Mouse (Mus musculus) MEL (cell line): Measurements from ENCODE around the gene Homez. TPM values are rescaled to one million over a fixed set of nuclear protein-coding genes. Genes with fewer than 3 reads are reported as not detected.

Source experiments
- DNase-seq: peaks from one replicate; pipeline ENCODE4 v3.0.0; 2011; ENCODE audit warnings: low read depth, low spot score
- H3K27ac ChIP-seq: 2 replicates; pipeline ENCODE4 v1.5.1; 2012; ENCODE audit warnings: low read depth, mild to moderate bottlenecking, control low read depth, low read length, moderate library complexity; ENCODE audit not compliant: control insufficient read depth
- H3K27me3 ChIP-seq, 2 experiments: fragments of 150-350 bp in 1 of 2; sonication (generic) in 1 of 2; 2 replicates each; pipeline ENCODE4 v1.6.1; 2012; ENCODE audit warnings: low read length in 2 of 2, mild to moderate bottlenecking in 2 of 2, improper control_type of control experiment in 1 of 2, moderate library complexity in 1 of 2; ENCODE audit not compliant: insufficient read depth in 2 of 2, control insufficient read depth in 1 of 2
- H3K36me3 ChIP-seq, 2 experiments: 2 replicates each; pipeline ENCODE4 v1.6.1; 2012 to 2014; ENCODE audit warnings: low read length in 2 of 2, improper control_type of control experiment in 1 of 2, inconsistent platforms in 1 of 2, mild to moderate bottlenecking in 1 of 2; ENCODE audit not compliant: insufficient read depth in 2 of 2, control insufficient read depth in 1 of 2
- H3K4me1 ChIP-seq, 2 experiments: fragments of 150-350 bp in 1 of 2; sonication (generic) in 1 of 2; 2 replicates each; pipeline ENCODE4 v1.6.1; 2012; ENCODE audit warnings: low read length in 2 of 2, improper control_type of control experiment in 1 of 2, mild to moderate bottlenecking in 1 of 2; ENCODE audit not compliant: insufficient read depth in 2 of 2, control insufficient read depth in 1 of 2
- H3K4me3 ChIP-seq, 2 experiments: fragments of 150-350 bp in 1 of 2; sonication (generic) in 1 of 2; 2 replicates each; pipeline ENCODE4 v1.5.1; 2012; ENCODE audit warnings: low read depth in 2 of 2, low read length in 2 of 2, mild to moderate bottlenecking in 2 of 2, moderate library complexity in 2 of 2, control low read depth in 1 of 2, improper control_type of control experiment in 1 of 2; ENCODE audit not compliant: control insufficient read depth in 1 of 2, insufficient read depth in 1 of 2
- H3K79me2 ChIP-seq: 2 replicates; pipeline ENCODE4 v1.6.1; 2012; ENCODE audit warnings: mild to moderate bottlenecking, low read length, moderate library complexity; ENCODE audit not compliant: control insufficient read depth, poor library complexity, insufficient read depth
- H3K9ac ChIP-seq: 2 replicates; pipeline ENCODE4 v1.6.1; 2012; ENCODE audit warnings: low read depth, mild to moderate bottlenecking, control low read depth, low read length, moderate library complexity; ENCODE audit not compliant: control insufficient read depth, poor library complexity, severe bottlenecking
- H3K9me3 ChIP-seq: fragments of 150-350 bp; sonication (generic); replicated peaks from 2 replicates; pipeline ENCODE4 v1.6.1; 2012; ENCODE audit warnings: mild to moderate bottlenecking, low read length, improper control_type of control experiment, moderate library complexity; ENCODE audit not compliant: insufficient read depth
- BHLHE40 ChIP-seq: IDR thresholded peaks from 2 replicates; pipeline ENCODE4 v1.6.1; 2012; ENCODE audit warnings: low read depth, mild to moderate bottlenecking, inconsistent platforms, low read length, improper control_type of control experiment, borderline replicate concordance
- CHD2 ChIP-seq: IDR thresholded peaks from 2 replicates; pipeline ENCODE4 v1.6.1; 2011; ENCODE audit warnings: low read length, improper control_type of control experiment
- E2F4 ChIP-seq: IDR thresholded peaks from 2 replicates; pipeline ENCODE4 v1.6.1; 2011; ENCODE audit warnings: low read depth, low read length, improper control_type of control experiment, borderline replicate concordance
- ELF1 ChIP-seq: IDR thresholded peaks from 2 replicates; pipeline ENCODE4 v1.6.1; 2014; ENCODE audit warnings: low read depth, mild to moderate bottlenecking, inconsistent platforms, low read length, improper control_type of control experiment, moderate library complexity
- EP300 ChIP-seq, 2 experiments: IDR thresholded peaks; 2 replicates each; pipeline ENCODE4 v1.6.1; 2011; ENCODE audit warnings: improper control_type of control experiment in 2 of 2, low read length in 2 of 2, low read depth in 1 of 2, mild to moderate bottlenecking in 1 of 2
- ETS1 ChIP-seq: IDR thresholded peaks from 2 replicates; pipeline ENCODE4 v1.6.1; 2012; ENCODE audit warnings: low read depth, mild to moderate bottlenecking, inconsistent platforms, low read length, improper control_type of control experiment, moderate library complexity
- GABPA ChIP-seq: IDR thresholded peaks from 2 replicates; pipeline ENCODE4 v1.6.1; 2012; ENCODE audit warnings: low read depth, mild to moderate bottlenecking, inconsistent platforms, low read length, improper control_type of control experiment, moderate library complexity
- GATA1 ChIP-seq: IDR thresholded peaks from 2 replicates; pipeline ENCODE4 v1.6.1; 2011; ENCODE audit warnings: low read depth, low read length, improper control_type of control experiment
- HCFC1 ChIP-seq: IDR thresholded peaks from 2 replicates; pipeline ENCODE4 v1.6.1; 2012; ENCODE audit warnings: low read depth, mild to moderate bottlenecking, inconsistent platforms, low read length, improper control_type of control experiment, moderate library complexity
- JUND ChIP-seq: IDR thresholded peaks from 2 replicates; pipeline ENCODE4 v1.6.1; 2011; ENCODE audit warnings: low read depth, mild to moderate bottlenecking, improper control_type of control experiment, low read length
- MAFK ChIP-seq: IDR thresholded peaks from 2 replicates; pipeline ENCODE4 v1.6.1; 2011; ENCODE audit warnings: low read depth, mild to moderate bottlenecking, low read length, improper control_type of control experiment, borderline replicate concordance
- MAX ChIP-seq: IDR thresholded peaks from 2 replicates; pipeline ENCODE4 v1.6.1; 2011; ENCODE audit warnings: low read length, improper control_type of control experiment
- MAZ ChIP-seq: IDR thresholded peaks from 2 replicates; pipeline ENCODE4 v1.6.1; 2012; ENCODE audit warnings: low read depth, mild to moderate bottlenecking, inconsistent platforms, low read length, improper control_type of control experiment
- MEF2A ChIP-seq: IDR thresholded peaks from 2 replicates; pipeline ENCODE4 v1.6.1; 2014; ENCODE audit warnings: low read depth, mild to moderate bottlenecking, inconsistent platforms, low read length, improper control_type of control experiment; ENCODE audit not compliant: poor library complexity, insufficient replicate concordance, severe bottlenecking; ENCODE audit errors: extremely low read depth
- MXI1 ChIP-seq: IDR thresholded peaks from 2 replicates; pipeline ENCODE4 v1.6.1; 2011; ENCODE audit warnings: mild to moderate bottlenecking, low read depth, low read length, improper control_type of control experiment
- MYB ChIP-seq: IDR thresholded peaks from 2 replicates; pipeline ENCODE4 v1.6.1; 2011; ENCODE audit warnings: mild to moderate bottlenecking, low read depth, low read length, improper control_type of control experiment
- MYC ChIP-seq: IDR thresholded peaks from 2 replicates; pipeline ENCODE4 v1.6.1; 2011; ENCODE audit warnings: low read depth, mild to moderate bottlenecking, low read length, improper control_type of control experiment, moderate library complexity
- NELFE ChIP-seq: IDR thresholded peaks from 2 replicates; pipeline ENCODE4 v1.6.1; 2011; ENCODE audit warnings: low read depth, low read length, improper control_type of control experiment
- NRF1 ChIP-seq: IDR thresholded peaks from 2 replicates; pipeline ENCODE4 v1.6.1; 2014; ENCODE audit warnings: low read depth, mild to moderate bottlenecking, inconsistent platforms, low read length, improper control_type of control experiment, moderate library complexity; ENCODE audit not compliant: poor library complexity, insufficient read depth, severe bottlenecking
- POLR2A ChIP-seq, 2 experiments: IDR thresholded peaks; 2 replicates each; pipeline ENCODE4 v1.6.1; 2011 to 2012; ENCODE audit warnings: low read length in 2 of 2, mild to moderate bottlenecking in 2 of 2, control low read depth in 1 of 2, improper control_type of control experiment in 1 of 2, low read depth in 1 of 2, moderate library complexity in 1 of 2; ENCODE audit not compliant: control insufficient read depth in 1 of 2, insufficient read depth in 1 of 2, poor library complexity in 1 of 2
- POLR2AphosphoS2 ChIP-seq: IDR thresholded peaks from 2 replicates; pipeline ENCODE4 v1.6.1; 2011; ENCODE audit warnings: low read length, improper control_type of control experiment
- SIN3A ChIP-seq: IDR thresholded peaks from 2 replicates; pipeline ENCODE4 v1.6.1; 2012; ENCODE audit warnings: low read length, improper control_type of control experiment, inconsistent platforms
- SMC3 ChIP-seq: IDR thresholded peaks from 2 replicates; pipeline ENCODE4 v1.6.1; 2011; ENCODE audit warnings: low read depth, low read length, improper control_type of control experiment
- TAL1 ChIP-seq: IDR thresholded peaks from 2 replicates; pipeline ENCODE4 v1.6.1; 2012; ENCODE audit warnings: mild to moderate bottlenecking, inconsistent platforms, low read length, moderate library complexity, mixed read lengths
- TBP ChIP-seq: IDR thresholded peaks from 2 replicates; pipeline ENCODE4 v1.8.0; 2011; ENCODE audit warnings: low read depth, low read length, improper control_type of control experiment
- TCF12 ChIP-seq: IDR thresholded peaks from 2 replicates; pipeline ENCODE4 v1.6.1; 2014; ENCODE audit warnings: low read depth, mild to moderate bottlenecking, inconsistent platforms, low read length, improper control_type of control experiment, moderate library complexity
- UBTF ChIP-seq: IDR thresholded peaks from 2 replicates; pipeline ENCODE4 v1.6.1; 2012; ENCODE audit warnings: low read depth, mild to moderate bottlenecking, inconsistent platforms, low read length, improper control_type of control experiment, moderate library complexity, borderline replicate concordance; ENCODE audit not compliant: insufficient read depth
- ZC3H11A ChIP-seq: IDR thresholded peaks from 2 replicates; pipeline ENCODE4 v1.6.1; 2012; ENCODE audit warnings: low read depth, mild to moderate bottlenecking, inconsistent platforms, low read length, improper control_type of control experiment
- ZKSCAN1 ChIP-seq: IDR thresholded peaks from 2 replicates; pipeline ENCODE4 v1.6.1; 2012; ENCODE audit warnings: low read depth, mild to moderate bottlenecking, inconsistent platforms, low read length, improper control_type of control experiment, moderate library complexity
- ZMIZ1 ChIP-seq: IDR thresholded peaks from 2 replicates; pipeline ENCODE4 v1.6.1; 2012; ENCODE audit warnings: low read depth, mild to moderate bottlenecking, inconsistent platforms, low read length, improper control_type of control experiment, moderate library complexity
- ZNF384 ChIP-seq: IDR thresholded peaks from 2 replicates; pipeline ENCODE4 v1.6.1; 2012; ENCODE audit warnings: low read depth, mild to moderate bottlenecking, inconsistent platforms, low read length, improper control_type of control experiment
- polyA plus RNA-seq, 2 experiments: library from polyadenylated mRNA; stranded (reverse) in 1 of 2; unstranded in 1 of 2; fragments of >175 nt in 1 of 2; fragments of >200 nt in 1 of 2; gene quantifications; 2 replicates each; pipeline versions ENCODE4 v1.2.1 to v1.2.4; 2012; ENCODE audit warnings: low replicate concordance in 2 of 2, low read depth in 1 of 2; ENCODE audit not compliant: insufficient read length in 2 of 2, insufficient read depth in 1 of 2, missing spikeins in 1 of 2
- total RNA-seq: library from RNA; depleted of rRNA; stranded (reverse); fragments of 300-350 nt; gene quantifications from 2 replicates; pipeline ENCODE4 v1.2.3, GENCODE M21; 2012

The Homez gene
- total and polyA plus RNA-seq, 3 experiments = 4.9 to 8.5 TPM; not detected in 1

- no peaks in the 10 kb centered on the region for H3K9me3 ChIP-seq
- H3K27ac ChIP-seq = no peak overlapping the region
- no peaks in the 10 kb centered on the region for H3K79me2 ChIP-seq
- H3K9ac ChIP-seq = no peak overlapping the region
- peaks cover 0 to 11% of the 10 kb centered on the region in 2 experiments; a peak in 2 of 4 replicates for H3K36me3 ChIP-seq
- no peaks in the 10 kb centered on the region for H3K27me3 ChIP-seq
- TF ChIP-seq BHLHE40 = no peak
- no peak for TF ChIP-seq MAFK
- TF ChIP-seq MAZ = no peak
- TF ChIP-seq ZC3H11A = no peak
- no peak for TF ChIP-seq POLR2A (IDR thresholded peaks at IDR 0.05; ENCODE audit: control insufficient read depth in 1 of 2, insufficient read depth in 1 of 2, low read depth in 1 of 2, low read length in 2 of 2, poor library complexity in 1 of 2)
- TF ChIP-seq MAX = no peak
- no peak for TF ChIP-seq CHD2
- TF ChIP-seq SIN3A = no peak
- no peak for TF ChIP-seq HCFC1
- TF ChIP-seq TAL1 = no peak
- TF ChIP-seq MEF2A = no peak
- no peak for TF ChIP-seq ZMIZ1
- no peak overlapping the region for H3K4me3 ChIP-seq
- H3K4me1 ChIP-seq = peaks cover 0 to 16% of the 10 kb centered on the region in 2 experiments; a peak in 2 of 4 replicates
- peak; percentile 25 for DNase-seq
These were observed 12.9 kb downstream of the Homez start for GRCm38 (mm10) chr14:54857891-54858290.

GRCm38 (mm10) chr14:54856703-54857102, 14.1 kb downstream of the Homez start:
- no peak for TF ChIP-seq JUND
- TF ChIP-seq E2F4 = no peak
- TF ChIP-seq GATA1 = no peak
- TF ChIP-seq ETS1 = no peak
- TF ChIP-seq MAFK = no peak
- TF ChIP-seq BHLHE40 = no peak
- TF ChIP-seq ZMIZ1 = no peak
- no peak for TF ChIP-seq MXI1
- no peak for TF ChIP-seq MAZ
- TF ChIP-seq ZKSCAN1 = no peak
- TF ChIP-seq ELF1 = no peak
- no peak for TF ChIP-seq POLR2AphosphoS2
- TF ChIP-seq ZNF384 = no peak
- no peak for TF ChIP-seq TBP
- no peak for TF ChIP-seq SMC3
- 0 out of 2 replicates have a peak, but pooled peaks have one; percentile 20 for TF ChIP-seq TCF12
- TF ChIP-seq MYB = no peak
- TF ChIP-seq NELFE = no peak
- TF ChIP-seq NRF1 = no peak
- TF ChIP-seq GABPA = no peak
- TF ChIP-seq MYC = no peak
- peak; percentile 23 to 55; a peak in 2 of 4 replicates for TF ChIP-seq EP300 (IDR thresholded peaks at IDR 0.05; ENCODE audit: low read depth in 1 of 2, low read length in 2 of 2)
- no peak for TF ChIP-seq ZC3H11A
- TF ChIP-seq TAL1 = peak; percentile 79
- no peak for TF ChIP-seq UBTF
- TF ChIP-seq, all 39 proteins: peak for 3
- H3K36me3 ChIP-seq = peaks cover 0 to 11% of the 10 kb centered on the region in 2 experiments; a peak in 2 of 4 replicates
- peaks cover 0 to 16% of the 10 kb centered on the region in 2 experiments; a peak in 2 of 4 replicates for H3K4me1 ChIP-seq
- no peak overlapping the region for H3K9ac ChIP-seq
- peak; percentile 62 for DNase-seq
- no peak overlapping the region for H3K4me3 ChIP-seq
- H3K27me3 ChIP-seq = no peaks in the 10 kb centered on the region
- H3K27ac ChIP-seq = no peak overlapping the region; the same call in 1 of the 2 replicates
- no peaks in the 10 kb centered on the region for H3K79me2 ChIP-seq
- no peaks in the 10 kb centered on the region for H3K9me3 ChIP-seq
